Mouse (Mus musculus): ENCODE results near the gene Mrpl35. TPM values are rescaled to one million over a fixed set of nuclear protein-coding genes. Genes with fewer than 3 reads are reported as not detected.

Mrpl35 gene
- polyA plus RNA-seq, 1 experiment from 2014 or later: 51.5 TPM

DNA sequence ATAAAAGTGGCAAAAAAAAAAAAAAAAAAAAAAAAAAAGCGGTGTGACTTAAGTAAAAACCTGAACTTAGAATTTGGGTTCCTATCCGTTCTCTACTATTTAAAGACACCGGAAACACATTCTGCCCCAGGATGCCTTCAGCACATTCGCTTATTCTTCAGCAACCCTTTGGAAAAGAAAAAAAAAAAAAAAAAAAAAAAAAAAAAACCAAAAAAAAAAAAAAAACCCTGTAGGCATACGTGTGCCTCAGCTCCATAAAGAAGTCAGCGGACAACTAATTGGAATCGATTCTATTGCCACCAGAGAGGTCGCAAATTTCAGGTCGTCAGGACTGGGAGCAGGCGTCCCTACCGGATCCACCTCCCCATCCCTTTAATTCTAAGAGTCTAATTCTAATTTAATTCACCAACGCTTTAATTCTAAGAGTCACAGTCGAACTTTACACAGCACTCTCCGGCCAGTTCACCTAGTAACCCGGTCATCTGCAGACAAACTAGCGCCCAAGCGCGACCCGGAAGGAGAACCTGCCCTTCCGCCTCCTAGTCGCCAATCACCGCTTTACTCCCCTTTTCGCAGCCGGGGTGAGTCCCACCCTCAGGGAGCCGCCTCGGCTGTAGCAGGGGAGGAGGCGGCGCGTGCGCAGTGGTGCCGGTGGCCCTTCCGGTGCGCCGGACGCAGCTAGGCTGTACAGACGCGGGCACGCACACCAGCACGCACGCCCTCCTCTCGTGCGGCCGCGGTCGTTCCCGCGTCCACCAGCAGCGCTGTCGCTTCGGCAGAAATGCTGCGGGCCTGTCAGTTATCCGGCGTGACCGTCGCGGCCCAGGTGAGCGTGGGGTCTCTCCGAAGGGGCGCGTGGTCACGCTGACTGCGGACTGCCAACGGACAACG is 4.2 kb upstream of the Mrpl35 start, which contains the start of gene Immt:
Immt (plus strand) TSS at position 642 of the 891 bp plus-strand sequence.
- Histone ChIP-seq H3K9me3 (replicated peaks; ENCODE audit: control insufficient read depth, low read length) (no peaks in the 10 kb centered on the region), H3K27me3 (replicated peaks; ENCODE audit: control insufficient read depth, insufficient read depth, low read length) (no peaks in the 10 kb centered on the region), H3K9ac (ENCODE audit: low read length) (peak within 1 kb of the TSS; percentile 86), H3K4me1 (ENCODE audit: control insufficient read depth, insufficient read depth, low read length) (peaks cover 12% of the 10 kb centered on the region), H3K27ac (ENCODE audit: low read depth, low read length) (peak within 1 kb of the TSS; percentile 89), H3K4me3 (ENCODE audit: low read depth, low read length) (peak within 1 kb of the TSS; percentile 96), H3K4me2 (ENCODE audit: low read length) (peak within 1 kb of the TSS; percentile 67), H3K36me3 (ENCODE audit: control insufficient read depth, insufficient read depth, low read length) (0 out of 2 replicates have a peak, but pooled peaks cover 5% of the 10 kb centered on the region)
- under 1% methylated on average over 64 of the region's 64 CpGs for WGBS
- DNase-seq (ENCODE audit: low spot score) (peak; percentile 98), ATAC-seq (peak; percentile 99)

DNA sequence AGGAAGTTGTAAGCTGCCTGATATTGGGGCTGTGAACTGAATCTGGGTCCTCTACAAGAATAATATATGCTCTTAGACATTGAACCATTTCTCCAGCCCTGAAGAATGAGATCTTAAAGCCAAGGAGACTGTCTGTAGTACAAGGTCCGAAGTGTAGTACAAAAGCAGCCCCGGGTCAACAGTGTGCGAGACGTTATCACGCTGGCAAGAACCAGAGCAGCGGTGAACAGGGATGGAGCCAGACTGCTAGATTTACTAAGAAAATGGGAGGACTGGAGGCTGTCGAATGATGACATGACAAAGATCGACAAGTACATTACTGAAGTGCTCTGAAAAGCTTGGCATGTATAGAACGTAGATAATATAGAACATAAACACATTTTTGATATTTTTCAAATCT is 3.0 kb upstream of the Mrpl35 start:
- Histone ChIP-seq H3K4me2 (ENCODE audit: low read length) (no peak overlapping the region), H3K9me3 (replicated peaks; ENCODE audit: control insufficient read depth, low read length) (no peaks in the 10 kb centered on the region), H3K9ac (ENCODE audit: low read length) (no peak overlapping the region), H3K27me3 (replicated peaks; ENCODE audit: control insufficient read depth, insufficient read depth, low read length) (no peaks in the 10 kb centered on the region), H3K4me1 (ENCODE audit: control insufficient read depth, insufficient read depth, low read length) (peaks cover 12% of the 10 kb centered on the region), H3K27ac (ENCODE audit: low read depth, low read length) (no peak overlapping the region), H3K4me3 (ENCODE audit: low read depth, low read length) (no peak overlapping the region), H3K36me3 (ENCODE audit: control insufficient read depth, insufficient read depth, low read length) (0 out of 2 replicates have a peak, but pooled peaks cover 5% of the 10 kb centered on the region)
- DNase-seq (ENCODE audit: low spot score) (no peak), ATAC-seq (no peak)
- WGBS: 88% methylated on average over 9 of the region's 9 CpGs

DNA sequence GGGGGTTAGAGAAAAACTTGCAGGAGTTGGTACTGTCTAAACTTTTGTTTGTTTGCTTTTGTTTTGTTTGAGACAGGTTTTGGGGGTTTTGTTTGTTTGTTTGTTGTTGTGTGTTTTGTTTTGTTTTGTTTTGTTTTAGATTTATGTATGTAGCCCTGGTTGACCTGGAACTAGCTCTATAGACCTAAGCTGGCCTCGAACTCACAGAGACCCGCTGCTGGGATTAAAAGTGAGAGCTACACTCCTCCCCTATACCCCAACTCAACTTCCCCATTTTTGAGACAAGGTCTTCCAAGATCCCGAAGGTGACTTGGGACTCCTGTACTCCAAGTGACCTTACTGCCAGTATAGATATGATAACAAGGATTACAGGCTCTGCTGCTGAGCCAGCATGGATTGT is 2.8 kb downstream of the Mrpl35 start:
- Histone ChIP-seq H3K9ac (ENCODE audit: low read length) (peak overlapping the region; percentile 69; the same call in 1 of the 2 replicates), H3K4me2 (ENCODE audit: low read length) (peak overlapping the region; percentile 77), H3K36me3 (ENCODE audit: control insufficient read depth, insufficient read depth, low read length) (no peaks in the 10 kb centered on the region), H3K27ac (ENCODE audit: low read depth, low read length) (no peak overlapping the region), H3K9me3 (replicated peaks; ENCODE audit: control insufficient read depth, low read length) (no peaks in the 10 kb centered on the region), H3K4me1 (ENCODE audit: control insufficient read depth, insufficient read depth, low read length) (0 out of 2 replicates have a peak, but pooled peaks cover 4% of the 10 kb centered on the region), H3K4me3 (ENCODE audit: low read depth, low read length) (peak overlapping the region; percentile 65), H3K27me3 (replicated peaks; ENCODE audit: control insufficient read depth, insufficient read depth, low read length) (no peaks in the 10 kb centered on the region)
- WGBS: 40% methylated on average over 3 of the region's 3 CpGs
- ATAC-seq (peak; percentile 53), DNase-seq (ENCODE audit: low spot score) (no peak)

DNA sequence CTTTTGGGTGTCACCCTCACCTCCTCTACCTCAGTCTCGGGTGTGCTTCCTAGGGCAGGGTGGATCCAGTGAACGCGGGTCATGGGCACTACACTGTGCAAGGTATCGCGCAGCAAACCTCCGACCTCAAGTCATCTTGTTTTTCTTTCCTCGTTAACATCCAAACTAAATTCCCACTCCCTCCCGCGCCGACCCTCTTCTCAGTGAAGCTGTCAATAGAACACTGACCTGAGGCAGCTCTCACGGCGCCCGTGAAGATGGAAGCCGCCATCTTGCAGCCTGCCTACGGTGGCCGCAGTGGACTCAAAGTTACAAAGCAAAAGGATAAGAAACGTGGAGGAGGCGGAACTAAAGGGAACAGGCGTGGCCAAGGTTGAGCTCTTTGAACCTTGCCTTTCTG is 3.3 kb downstream of the Mrpl35 start:
- 0% methylated on average over 19 of the region's 19 CpGs for WGBS

GRCm38 (mm10) chr6:71823085-71823484 is 3.7 kb downstream of the Mrpl35 start:
- ATAC-seq (peak; percentile 44), DNase-seq (ENCODE audit: low spot score) (no peak)
- 2% methylated on average over 7 of the region's 7 CpGs for WGBS
- H3K4me1 ChIP-seq (ENCODE audit: control insufficient read depth, insufficient read depth, low read length): 0 out of 2 replicates have a peak, but pooled peaks cover 4% of the 10 kb centered on the region
- H3K4me2 ChIP-seq (ENCODE audit: low read length): peak overlapping the region; percentile 77
- H3K36me3 ChIP-seq (ENCODE audit: control insufficient read depth, insufficient read depth, low read length): peaks cover 6% of the 10 kb centered on the region
- H3K27me3 ChIP-seq (replicated peaks; ENCODE audit: control insufficient read depth, insufficient read depth, low read length): no peaks in the 10 kb centered on the region
- peak overlapping the region; percentile 65 for H3K4me3 ChIP-seq (ENCODE audit: low read depth, low read length)
- no peak overlapping the region for H3K27ac ChIP-seq (ENCODE audit: low read depth, low read length)
- H3K9ac ChIP-seq (ENCODE audit: low read length): peak overlapping the region; percentile 69
- no peaks in the 10 kb centered on the region for H3K9me3 ChIP-seq (replicated peaks; ENCODE audit: control insufficient read depth, low read length)

More for the DNA sequence above, 3.3 kb downstream of the Mrpl35 start:
- Histone ChIP-seq H3K4me3 (ENCODE audit: low read depth, low read length) (peak overlapping the region; percentile 65), H3K9me3 (replicated peaks; ENCODE audit: control insufficient read depth, low read length) (no peaks in the 10 kb centered on the region), H3K36me3 (ENCODE audit: control insufficient read depth, insufficient read depth, low read length) (peaks cover 2% of the 10 kb centered on the region), H3K4me1 (ENCODE audit: control insufficient read depth, insufficient read depth, low read length) (0 out of 2 replicates have a peak, but pooled peaks cover 4% of the 10 kb centered on the region), H3K9ac (ENCODE audit: low read length) (peak overlapping the region; percentile 69), H3K27me3 (replicated peaks; ENCODE audit: control insufficient read depth, insufficient read depth, low read length) (no peaks in the 10 kb centered on the region), H3K4me2 (ENCODE audit: low read length) (peak overlapping the region; percentile 77), H3K27ac (ENCODE audit: low read depth, low read length) (no peak overlapping the region)
- peak; percentile 94 for ATAC-seq
- DNase-seq (ENCODE audit: low spot score): peak; percentile 93

GRCm38 (mm10) chr6:71819764-71820292 is 6.9 kb downstream of the Mrpl35 start:
- ATAC-seq: no peak
- WGBS: 97% methylated on average over 5 of the region's 5 CpGs
- Histone ChIP-seq H3K9me3 (replicated peaks; ENCODE audit: control insufficient read depth, low read length) (no peaks in the 10 kb centered on the region), H3K27me3 (replicated peaks; ENCODE audit: control insufficient read depth, insufficient read depth, low read length) (no peaks in the 10 kb centered on the region), H3K36me3 (ENCODE audit: control insufficient read depth, insufficient read depth, low read length) (peaks cover 39% of the 10 kb centered on the region), H3K4me3 (ENCODE audit: low read depth, low read length) (no peak overlapping the region), H3K9ac (ENCODE audit: low read length) (no peak overlapping the region), H3K27ac (ENCODE audit: low read depth, low read length) (no peak overlapping the region), H3K4me2 (ENCODE audit: low read length) (no peak overlapping the region), H3K4me1 (ENCODE audit: control insufficient read depth, insufficient read depth, low read length) (0 out of 2 replicates have a peak, but pooled peaks cover 4% of the 10 kb centered on the region)
- no peak for DNase-seq (ENCODE audit: low spot score)

DNA sequence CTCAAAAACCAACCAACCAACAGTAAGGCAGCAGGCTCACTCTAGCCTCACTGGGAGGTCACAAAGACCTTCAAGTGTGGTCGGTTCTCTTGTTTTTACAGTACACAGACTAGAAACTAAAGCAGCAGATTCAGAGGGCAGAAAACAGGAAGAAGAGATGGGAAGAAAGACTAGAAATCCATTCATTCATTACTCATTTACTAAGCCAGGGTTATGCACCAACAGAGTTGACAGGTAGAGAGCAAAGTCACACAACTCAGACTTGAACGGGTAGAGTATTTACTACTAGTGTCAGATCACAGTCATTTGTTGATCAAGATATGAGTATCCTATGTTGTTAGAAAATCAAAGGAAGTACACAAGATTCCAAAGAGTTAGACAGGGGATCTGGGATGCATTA is 13.9 kb downstream of the Mrpl35 start:
- Histone ChIP-seq H3K4me3 (ENCODE audit: low read depth, low read length) (no peak overlapping the region), H3K27ac (ENCODE audit: low read depth, low read length) (no peak overlapping the region), H3K9me3 (replicated peaks; ENCODE audit: control insufficient read depth, low read length) (no peaks in the 10 kb centered on the region), H3K9ac (ENCODE audit: low read length) (no peak overlapping the region), H3K4me1 (ENCODE audit: control insufficient read depth, insufficient read depth, low read length) (no peaks in the 10 kb centered on the region), H3K36me3 (ENCODE audit: control insufficient read depth, insufficient read depth, low read length) (peaks cover 71% of the 10 kb centered on the region), H3K27me3 (replicated peaks; ENCODE audit: control insufficient read depth, insufficient read depth, low read length) (no peaks in the 10 kb centered on the region), H3K4me2 (ENCODE audit: low read length) (no peak overlapping the region)
- no peak for ATAC-seq
- DNase-seq (ENCODE audit: low spot score): no peak
- WGBS: 89% methylated on average over 2 of the region's 2 CpGs

GRCm38 (mm10) chr6:71809890-71810289 is 16.9 kb downstream of the Mrpl35 start:
- Histone ChIP-seq H3K4me2 (ENCODE audit: low read length) (no peak overlapping the region), H3K27me3 (replicated peaks; ENCODE audit: control insufficient read depth, insufficient read depth, low read length) (no peaks in the 10 kb centered on the region), H3K4me3 (ENCODE audit: low read depth, low read length) (no peak overlapping the region), H3K36me3 (ENCODE audit: control insufficient read depth, insufficient read depth, low read length) (peaks cover 52% of the 10 kb centered on the region), H3K4me1 (ENCODE audit: control insufficient read depth, insufficient read depth, low read length) (no peaks in the 10 kb centered on the region), H3K9ac (ENCODE audit: low read length) (no peak overlapping the region), H3K9me3 (replicated peaks; ENCODE audit: control insufficient read depth, low read length) (no peaks in the 10 kb centered on the region), H3K27ac (ENCODE audit: low read depth, low read length) (no peak overlapping the region)
- no peak for ATAC-seq
- WGBS: 90% methylated on average over 9 of the region's 9 CpGs
- no peak for DNase-seq (ENCODE audit: low spot score)

- 79% methylated on average over 1 of the region's 1 CpGs for WGBS
- no peak for ATAC-seq
- DNase-seq (ENCODE audit: low spot score): no peak
Measured at GRCm38 (mm10) chr6:71806713-71807112, 20.1 kb downstream of the Mrpl35 start.

More at GRCm38 (mm10) chr6:71806713-71807112, 20.1 kb downstream of the Mrpl35 start:
- Histone ChIP-seq H3K9me3 (replicated peaks; ENCODE audit: control insufficient read depth, low read length) (no peaks in the 10 kb centered on the region), H3K36me3 (ENCODE audit: control insufficient read depth, insufficient read depth, low read length) (peaks cover 39% of the 10 kb centered on the region), H3K4me2 (ENCODE audit: low read length) (no peak overlapping the region), H3K4me3 (ENCODE audit: low read depth, low read length) (no peak overlapping the region), H3K9ac (ENCODE audit: low read length) (no peak overlapping the region), H3K4me1 (ENCODE audit: control insufficient read depth, insufficient read depth, low read length) (no peaks in the 10 kb centered on the region), H3K27me3 (replicated peaks; ENCODE audit: control insufficient read depth, insufficient read depth, low read length) (no peaks in the 10 kb centered on the region), H3K27ac (ENCODE audit: low read depth, low read length) (no peak overlapping the region)

Measured in forebrain, embryonic 14.5 days (tissue).